Mouse (Mus musculus) cerebellum, postnatal 36 days (tissue): ENCODE results near the gene Ankfy1.
A peak's percentile ranks its signal among the peaks of the same experiment; 100 is the strongest.
"Not testable (repeated sequence)": the region's sequence is repeated elsewhere in the genome, so short reads cannot be mapped to it uniquely, and the experiment has no call there.

Experiments
- DNase-seq, 2 experiments: peaks; one replicate each; pipeline ENCODE4 v3.0.0; 2021 to 2022; ENCODE audit warnings: mixed read lengths in 2 of 2

The Ankfy1 gene

DNA sequence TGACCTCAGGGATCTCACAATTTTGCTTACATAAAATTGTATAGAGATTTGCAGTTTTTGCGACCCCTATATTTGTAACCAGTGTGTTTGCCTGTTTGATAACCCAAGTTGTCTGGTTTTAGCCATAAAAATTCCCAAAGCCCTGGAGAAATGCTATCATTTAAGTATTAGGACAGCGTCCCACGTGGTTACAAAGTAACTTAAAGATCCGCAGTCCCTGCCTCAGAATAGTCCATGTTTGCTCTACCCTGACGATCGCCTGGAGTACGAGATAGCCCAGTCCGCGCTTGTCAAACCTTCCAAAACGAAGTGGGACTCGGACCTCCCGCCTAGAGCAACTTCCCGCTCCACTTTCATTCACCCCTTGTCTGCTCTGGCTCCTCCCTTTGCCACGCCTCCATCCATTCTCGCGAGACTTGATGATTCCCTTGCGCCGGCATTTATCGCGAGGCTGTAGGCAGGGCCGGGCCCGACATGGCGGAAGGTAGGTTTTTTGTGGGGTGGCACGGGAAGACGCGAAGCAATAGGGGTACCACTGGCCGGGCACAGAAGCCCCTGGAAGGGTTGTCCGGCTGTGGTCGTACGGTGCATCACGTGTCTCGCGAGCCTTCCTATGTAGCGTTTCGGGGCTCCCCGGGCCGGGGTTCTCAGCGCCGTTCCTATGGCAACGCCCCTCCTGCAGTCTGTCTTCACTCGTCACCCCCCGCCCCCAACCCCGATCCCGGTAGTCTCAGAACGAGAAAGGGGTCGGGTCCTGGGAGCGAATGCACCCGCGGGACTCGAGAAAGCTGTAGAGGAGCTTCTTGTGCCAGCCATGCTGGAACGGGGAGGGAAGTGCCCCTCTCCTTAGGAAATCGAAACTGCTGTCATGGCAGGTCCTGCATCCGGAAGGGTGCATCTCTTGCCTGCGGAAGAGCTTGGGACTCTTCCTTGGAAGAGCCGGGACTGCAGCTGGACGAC is at the start of gene Ankfy1:
Gene Ankfy1, plus strand, starts transcription at position 456 of the 960 bp plus-strand sequence.
- DNase-seq: peak; percentile 91

DNA sequence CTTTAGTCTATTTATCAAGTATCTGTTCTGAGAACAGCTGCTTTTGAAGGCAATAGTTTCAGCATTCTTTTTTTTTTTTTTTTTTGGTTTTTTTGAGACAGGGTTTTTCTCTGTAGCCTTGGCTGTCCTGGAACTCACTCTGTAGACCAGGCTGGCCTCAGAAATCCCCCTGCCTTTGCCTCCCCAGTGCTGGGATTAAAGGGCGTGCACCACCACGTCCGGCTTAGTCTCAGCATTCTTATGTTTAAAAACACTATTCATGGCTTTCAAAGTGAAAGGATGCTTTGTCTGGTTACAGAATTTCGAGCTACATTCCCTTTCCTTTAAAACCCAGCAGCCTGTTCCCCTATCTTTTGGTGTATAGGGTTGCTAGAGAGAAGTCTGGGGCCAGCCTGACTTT is 47.1 kb upstream of the Ankfy1 start:
- DNase-seq: no peak

DNA sequence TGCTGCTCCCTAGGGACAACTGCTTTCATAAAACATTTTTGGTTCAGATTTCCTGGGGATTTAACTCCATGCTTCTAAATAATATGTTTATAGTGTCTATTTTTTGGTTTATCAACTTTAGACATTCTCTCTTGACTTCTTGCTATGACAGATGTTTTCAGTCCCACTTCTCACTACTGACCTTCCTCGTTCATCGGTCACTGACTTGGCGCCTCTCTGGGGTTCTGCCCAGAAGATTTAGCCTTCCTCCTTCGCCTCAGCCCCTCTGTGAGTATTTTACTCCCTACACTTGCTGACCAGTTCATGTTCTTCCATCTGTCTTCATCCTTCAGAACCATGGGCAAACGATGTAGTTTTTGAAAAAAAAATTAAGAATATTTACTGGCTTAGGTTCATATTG is 44.4 kb upstream of the Ankfy1 start:
- DNase-seq: no peak

DNA sequence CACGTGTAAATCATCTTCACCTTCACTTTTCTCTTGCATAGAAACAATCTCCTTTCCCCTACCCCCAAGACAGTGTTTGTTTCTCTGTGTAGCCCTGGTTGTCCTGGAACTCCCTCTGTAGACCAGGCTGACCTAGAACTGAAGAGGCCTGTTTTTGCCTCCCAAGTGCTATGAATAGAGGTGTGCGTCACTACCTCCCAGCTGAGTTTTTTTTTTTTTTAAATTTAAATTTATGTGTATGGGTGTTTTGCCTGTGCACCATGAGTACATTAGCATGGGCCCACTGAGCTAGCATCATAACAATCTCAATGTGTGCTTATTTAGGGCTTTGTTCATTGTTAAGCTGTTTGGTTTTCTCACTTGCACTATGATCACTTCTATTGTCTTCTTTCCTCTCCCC is 39.5 kb upstream of the Ankfy1 start:
- DNase-seq: no peak

GRCm38 (mm10) chr11:72659918-72660317 is 29.9 kb upstream of the Ankfy1 start:
- DNase-seq: no peak

- DNase-seq: no peak
These were observed 29.4 kb upstream of the Ankfy1 start for GRCm38 (mm10) chr11:72660359-72660758.

DNA sequence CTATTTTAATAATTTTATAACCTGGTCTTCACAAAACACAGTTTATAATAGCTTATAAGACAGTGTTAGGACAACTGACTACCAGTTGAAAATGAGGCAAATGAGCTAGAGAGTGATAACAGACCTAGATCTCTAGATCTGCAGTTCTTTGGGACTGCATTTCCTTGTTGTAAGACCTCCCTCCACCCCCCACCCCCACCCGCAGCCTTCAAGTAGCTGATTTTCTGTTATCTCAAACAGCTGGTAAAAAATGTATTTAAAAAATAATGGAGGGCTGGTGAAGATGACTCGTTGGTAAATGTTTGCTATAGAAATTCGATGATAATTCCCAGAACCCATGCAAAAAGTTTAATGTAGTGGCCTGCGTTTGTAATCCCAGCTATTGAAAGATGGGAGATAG is 25.2 kb upstream of the Ankfy1 start:
- DNase-seq: no peak

GRCm38 (mm10) chr11:72670634-72671033 is 19.2 kb upstream of the Ankfy1 start:
- no peak for DNase-seq

- DNase-seq: no peak
These were observed 18.4 kb upstream of the Ankfy1 start for GRCm38 (mm10) chr11:72671294-72671988.

DNA sequence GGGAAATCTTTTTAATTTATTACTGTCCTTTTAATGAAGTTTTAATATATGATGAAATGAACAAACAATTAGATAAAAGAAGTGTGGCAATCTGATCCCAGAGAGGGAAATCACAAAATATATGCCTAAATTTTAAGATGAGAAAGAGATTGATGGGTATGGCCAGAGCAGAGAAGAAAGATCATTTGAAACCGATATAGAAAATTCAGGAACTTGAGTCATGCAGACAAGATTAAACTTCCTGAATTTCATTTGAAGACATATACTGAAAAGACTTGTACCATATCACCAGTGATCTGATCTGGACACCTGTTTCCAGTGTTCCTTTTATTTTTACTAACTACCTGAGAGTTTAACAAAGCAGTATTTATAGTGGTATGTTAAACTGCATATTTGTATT is 17.4 kb upstream of the Ankfy1 start:
- DNase-seq: no peak

DNA sequence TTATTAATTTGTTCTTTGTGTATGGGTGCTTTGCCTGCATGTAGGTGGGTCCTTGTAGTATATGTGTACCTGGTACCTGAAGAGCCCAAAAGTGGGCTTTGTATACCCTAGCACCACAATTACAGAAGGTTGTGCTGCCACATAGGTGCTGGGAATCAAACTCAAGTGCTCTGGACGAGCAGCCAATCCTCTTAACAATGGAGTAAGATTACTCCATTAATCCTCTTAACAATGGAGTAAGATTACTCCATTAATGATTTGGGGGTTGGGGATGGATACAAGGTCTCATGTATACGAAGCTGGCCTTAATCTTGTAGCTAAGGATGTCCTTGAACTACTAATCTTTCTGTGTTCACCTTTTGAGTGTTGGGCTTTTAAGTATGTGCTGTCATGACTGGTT is 14.5 kb upstream of the Ankfy1 start:
- DNase-seq: no peak

DNA sequence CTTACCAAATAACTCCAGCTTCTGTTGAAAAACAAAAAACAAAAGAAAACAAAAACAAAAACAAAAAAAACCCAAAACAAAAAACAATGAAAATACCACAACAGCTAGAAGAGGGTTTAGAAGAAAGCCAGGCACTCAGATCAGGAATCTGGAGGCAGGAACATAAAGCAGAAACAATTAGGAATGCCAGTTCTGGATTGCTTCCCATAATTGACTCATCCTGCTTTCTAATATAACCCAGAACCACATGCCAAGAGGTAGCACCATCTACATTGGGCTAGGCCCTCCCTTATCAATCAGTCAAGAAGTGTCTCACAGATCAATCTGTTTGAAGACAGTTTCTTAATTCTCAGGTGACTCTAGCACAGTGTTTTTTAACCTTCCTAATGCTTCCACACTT is 9.1 kb upstream of the Ankfy1 start:
- no peak for DNase-seq

DNA sequence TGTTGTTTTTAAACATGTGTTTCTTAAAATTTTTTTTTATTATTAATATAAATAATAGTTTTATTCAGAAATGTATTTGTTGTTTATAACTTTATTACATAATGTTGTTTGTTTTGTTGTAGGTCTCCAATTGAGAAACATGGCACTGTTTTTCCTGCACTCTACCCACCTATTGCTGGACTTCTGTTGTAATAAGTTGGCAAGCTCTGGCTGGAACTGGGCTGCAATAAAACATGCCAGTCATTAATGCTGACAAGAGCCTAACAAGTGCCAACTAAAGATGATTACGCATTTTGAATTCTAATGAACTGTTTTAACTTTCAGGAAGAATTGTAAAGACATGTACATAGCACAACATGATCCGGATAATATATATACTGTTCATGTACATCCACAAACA is 6.4 kb upstream of the Ankfy1 start:
- DNase-seq: no peak

GRCm38 (mm10) chr11:72686697-72687096 is 3.1 kb upstream of the Ankfy1 start:
- no peak for DNase-seq

DNA sequence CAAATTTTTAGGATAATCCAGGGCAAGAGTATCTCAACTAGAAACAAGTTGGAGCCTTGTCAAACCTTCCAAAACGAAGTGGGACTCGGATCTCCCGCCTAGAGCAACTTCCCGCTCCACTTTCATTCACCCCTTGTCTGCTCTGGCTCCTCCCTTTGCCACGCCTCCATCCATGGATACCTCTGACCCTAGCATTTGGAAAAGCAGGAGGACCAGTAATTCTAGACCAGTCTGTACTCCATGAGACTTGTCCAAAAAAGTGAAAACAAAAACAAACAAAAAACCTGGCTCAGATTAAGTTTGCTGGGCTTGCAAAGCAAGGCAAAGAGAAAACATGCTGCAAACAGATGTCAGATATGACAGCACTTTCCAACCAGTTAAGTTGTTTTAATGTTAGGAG is 1.6 kb upstream of the Ankfy1 start:
- DNase-seq: no peak

DNA sequence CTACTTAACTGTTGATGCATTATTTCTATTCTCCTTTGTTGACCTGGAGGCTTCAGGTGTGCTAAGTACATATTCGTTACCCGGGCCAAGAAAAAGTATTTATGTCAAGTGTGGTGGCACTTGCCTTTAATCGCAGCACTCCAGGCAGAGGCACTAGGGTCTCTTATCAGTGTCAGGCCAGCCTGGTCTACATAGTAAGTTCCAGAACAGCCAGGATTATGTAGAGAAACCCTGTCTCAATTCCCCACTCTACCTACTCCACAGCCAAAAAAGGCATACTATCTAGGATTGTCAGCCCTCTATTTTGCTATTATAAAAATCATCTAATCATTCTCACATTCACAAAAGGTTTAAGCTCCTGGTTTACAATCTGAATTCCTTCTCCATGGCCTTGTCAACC is 691 bp upstream of the Ankfy1 start:
- no peak for DNase-seq

- DNase-seq: no peak
These were observed 2.5 kb downstream of the Ankfy1 start for GRCm38 (mm10) chr11:72692353-72692752.

DNA sequence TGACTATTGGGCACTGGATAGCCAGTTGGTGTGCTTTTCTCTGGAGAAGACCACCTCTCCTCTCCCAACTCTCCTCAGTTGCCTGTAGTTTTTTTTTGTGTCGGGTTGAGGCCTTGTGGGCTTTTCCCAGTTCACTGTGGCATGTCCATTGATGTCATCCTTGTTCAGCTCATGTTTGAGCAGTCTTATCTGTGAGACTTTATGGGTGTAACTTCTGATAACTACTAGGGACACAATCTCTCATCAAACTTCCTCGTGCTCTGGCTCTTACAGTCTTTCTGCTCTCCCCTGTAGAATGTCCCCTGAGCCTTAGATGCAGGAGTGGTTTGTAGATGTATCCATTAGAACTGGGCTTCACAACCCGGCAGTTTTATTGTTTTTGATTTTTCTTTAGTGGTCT is 5.2 kb downstream of the Ankfy1 start:
- DNase-seq: no peak

DNA sequence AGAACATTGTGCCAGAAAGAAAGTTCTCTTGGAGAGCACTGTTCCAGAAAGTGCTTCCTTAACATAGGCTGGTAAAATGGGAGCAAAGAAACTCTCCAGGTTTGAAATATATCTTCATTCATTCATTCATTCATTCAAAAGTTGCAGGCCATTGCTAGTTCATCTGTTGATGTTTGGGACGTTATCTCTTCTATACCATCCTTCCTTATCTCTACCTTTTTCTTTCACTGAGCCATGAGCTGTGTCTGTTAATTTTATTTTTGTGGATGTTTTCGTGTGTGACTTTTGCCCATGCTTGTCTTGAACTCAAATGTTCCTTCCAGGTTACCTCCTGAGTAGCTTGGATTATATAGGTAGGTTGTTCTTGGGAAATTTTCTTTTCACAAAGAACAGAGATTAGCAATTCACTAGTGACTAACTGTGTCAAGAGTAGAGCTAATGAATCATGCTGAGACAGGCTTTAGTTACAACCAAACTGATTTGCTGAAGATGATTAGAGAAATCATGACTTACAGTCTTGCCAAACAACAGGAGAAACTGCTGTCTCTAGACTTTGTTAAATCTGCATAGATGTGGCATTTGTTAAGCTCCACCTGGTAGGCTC is 6.7 kb downstream of the Ankfy1 start:
- no peak for DNase-seq

DNA sequence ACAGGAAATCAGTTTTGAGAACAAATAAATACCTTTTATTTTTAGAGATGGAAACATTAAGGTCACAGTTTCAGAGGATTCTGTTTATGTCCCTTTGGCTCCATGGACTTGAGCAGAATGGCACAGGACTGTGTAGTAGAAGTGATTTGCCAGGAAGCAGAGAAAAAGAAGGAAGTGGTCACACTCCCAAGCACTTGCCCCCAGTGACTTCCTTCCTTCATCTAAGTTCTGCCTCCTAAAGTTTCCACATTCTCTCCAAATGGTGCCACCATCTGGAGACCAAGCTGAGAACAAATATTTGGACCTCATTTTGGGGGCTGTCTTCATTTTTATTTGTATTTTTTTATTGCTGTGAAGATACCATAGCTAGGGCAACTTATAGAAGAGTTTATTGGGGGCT is 7.5 kb downstream of the Ankfy1 start:
- DNase-seq: no peak

- not testable (repeated sequence) for DNase-seq
These were observed 15.3 kb downstream of the Ankfy1 start for GRCm38 (mm10) chr11:72705111-72705510.

DNA sequence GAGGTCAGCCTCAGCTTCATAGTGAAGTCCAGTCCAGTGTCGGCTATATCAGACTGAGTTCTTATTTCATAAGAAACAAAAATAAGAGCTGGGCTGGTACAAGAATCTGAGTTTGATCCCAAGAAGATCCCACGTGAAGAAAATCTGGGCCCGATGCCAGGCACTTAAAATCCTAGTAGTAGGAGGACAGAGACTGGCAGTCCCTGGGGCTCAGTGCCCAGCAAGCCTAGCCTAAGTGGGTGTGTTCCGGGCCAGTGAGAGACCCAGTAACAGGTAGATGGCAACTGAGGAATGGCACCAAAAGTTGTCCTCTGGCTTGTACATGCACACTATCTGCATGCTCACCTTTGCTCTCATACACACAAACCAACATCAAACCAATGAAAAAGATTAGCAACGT is 22.9 kb downstream of the Ankfy1 start:
- no peak for DNase-seq

GRCm38 (mm10) chr11:72718161-72718560 is 28.4 kb downstream of the Ankfy1 start:
- DNase-seq: no peak

DNA sequence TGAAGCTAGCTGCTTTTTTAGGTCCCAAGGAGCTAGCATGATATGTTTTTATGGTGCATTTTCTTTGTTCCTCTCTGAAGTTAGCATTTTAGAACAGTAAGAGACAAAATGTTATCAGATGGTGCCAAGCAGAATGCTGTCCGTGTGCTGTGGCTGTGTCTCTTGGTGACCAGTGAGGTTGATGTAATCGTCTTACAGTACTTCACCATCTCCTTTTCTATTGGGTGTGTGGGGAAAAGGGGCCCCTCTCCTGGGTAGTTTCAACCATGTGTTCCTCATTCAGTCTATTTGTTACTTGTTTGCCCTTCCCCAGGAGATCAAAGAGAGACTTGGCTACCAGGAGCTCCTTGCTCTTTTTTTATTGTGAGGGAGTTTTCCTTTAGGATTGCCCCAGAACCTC is 33.4 kb downstream of the Ankfy1 start:
- no peak for DNase-seq
